Mouse (Mus musculus): Measurements from ENCODE around the gene Gng13. TPM values are rescaled to one million over a fixed set of nuclear protein-coding genes. Genes with fewer than 3 reads are reported as not detected.

Gng13 gene
- polyA plus RNA-seq, 1 experiment: 0.24 TPM

DNA sequence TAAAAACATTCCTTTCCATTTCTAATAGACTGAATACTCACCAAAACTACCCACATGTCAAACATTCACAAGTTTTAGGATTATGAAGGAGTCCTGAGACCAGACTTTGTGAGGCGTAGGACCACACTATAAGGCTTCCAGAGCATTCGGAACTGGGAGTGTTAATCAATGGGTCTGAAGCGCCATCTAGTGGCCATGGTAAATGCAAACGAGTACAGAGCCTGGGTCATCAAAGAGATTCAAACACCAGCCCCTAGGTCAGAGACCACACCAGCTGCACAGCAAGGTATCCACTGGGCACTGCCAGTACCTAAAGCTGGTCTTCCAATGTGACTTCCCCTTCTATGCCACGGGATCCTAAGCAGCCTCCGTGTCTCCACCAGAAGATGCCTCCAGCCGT is 18.5 kb upstream of the Gng13 start:
- TF ChIP-seq E2F4 (IDR thresholded peaks at IDR 0.05; ENCODE audit: insufficient read depth): no peak
- no peak overlapping the region for H3K4me2 ChIP-seq (ENCODE audit: low read depth)
- H3K4me3 ChIP-seq: no peak overlapping the region
- H3K79me2 ChIP-seq (ENCODE audit: control insufficient read depth, insufficient read depth): no peaks in the 10 kb centered on the region
- no peaks in the 10 kb centered on the region for H3K36me3 ChIP-seq (ENCODE audit: control insufficient read depth, insufficient read depth)
- H3ac ChIP-seq (ENCODE audit: control insufficient read depth, insufficient read length): no peak overlapping the region
- H3K27me3 ChIP-seq (ENCODE audit: control insufficient read depth, insufficient read depth, insufficient read length): peaks cover 28% of the 10 kb centered on the region

DNA sequence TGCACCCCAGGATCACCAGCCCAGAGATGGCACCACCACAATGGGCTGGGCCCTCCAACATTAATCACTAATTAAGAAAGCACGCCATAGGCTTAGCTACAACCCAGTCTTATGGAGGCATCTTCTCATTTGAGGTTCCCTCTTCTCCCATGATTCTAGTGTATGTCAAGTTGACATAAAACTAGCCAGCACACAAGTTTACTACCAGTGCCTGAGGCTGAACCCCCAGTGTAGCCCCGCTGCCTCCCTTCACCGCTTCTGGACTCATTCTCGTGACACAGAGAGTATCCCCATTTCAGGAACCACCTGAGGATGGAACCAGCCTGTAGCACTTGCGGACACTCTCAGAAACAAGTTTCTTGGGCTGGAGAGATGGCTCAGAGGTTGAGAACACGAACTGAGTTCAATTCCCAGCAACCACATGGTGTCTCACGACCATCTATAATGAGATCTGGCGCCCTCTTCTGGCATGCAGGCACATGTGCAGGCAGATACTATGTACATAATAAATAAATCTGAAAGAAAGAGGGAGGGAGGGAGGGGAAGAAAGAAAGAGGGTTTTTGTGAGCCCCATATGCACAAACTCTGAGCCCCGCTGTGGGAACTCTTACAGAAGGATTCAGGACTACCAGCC is 16.0 kb upstream of the Gng13 start:
- Histone ChIP-seq H3K36me3 (ENCODE audit: control insufficient read depth, insufficient read depth) (no peaks in the 10 kb centered on the region), H3K27me3 (ENCODE audit: control insufficient read depth, insufficient read depth, insufficient read length) (peaks cover 33% of the 10 kb centered on the region), H3K4me3 (no peak overlapping the region), H3ac (ENCODE audit: control insufficient read depth, insufficient read length) (no peak overlapping the region), H3K4me2 (ENCODE audit: low read depth) (no peak overlapping the region), H3K79me2 (ENCODE audit: control insufficient read depth, insufficient read depth) (no peaks in the 10 kb centered on the region)
- TF ChIP-seq MYOG (IDR thresholded peaks at IDR 0.05; ENCODE audit: control insufficient read depth in 1 of 3, insufficient read depth in 1 of 3, insufficient read length in 2 of 3, low read depth in 2 of 3): no peak
- TF ChIP-seq MAX (IDR thresholded peaks at IDR 0.05; ENCODE audit: low read depth): no peak
- TF ChIP-seq MYOD1 (IDR thresholded peaks at IDR 0.05; ENCODE audit: control insufficient read depth in 1 of 3, insufficient read length in 2 of 3, low read depth in 2 of 3): no peak
- TF ChIP-seq TCF3 (IDR thresholded peaks at IDR 0.05; ENCODE audit: insufficient read length, low read depth): no peak
- no peak for TF ChIP-seq POLR2A (IDR thresholded peaks at IDR 0.05; ENCODE audit: insufficient read length, low read depth)
- no peak for TF ChIP-seq USF1 (IDR thresholded peaks at IDR 0.05; ENCODE audit: low read depth)
- TF ChIP-seq TCF12 (IDR thresholded peaks at IDR 0.05; ENCODE audit: insufficient read depth, poor library complexity, severe bottlenecking): no peak

DNA sequence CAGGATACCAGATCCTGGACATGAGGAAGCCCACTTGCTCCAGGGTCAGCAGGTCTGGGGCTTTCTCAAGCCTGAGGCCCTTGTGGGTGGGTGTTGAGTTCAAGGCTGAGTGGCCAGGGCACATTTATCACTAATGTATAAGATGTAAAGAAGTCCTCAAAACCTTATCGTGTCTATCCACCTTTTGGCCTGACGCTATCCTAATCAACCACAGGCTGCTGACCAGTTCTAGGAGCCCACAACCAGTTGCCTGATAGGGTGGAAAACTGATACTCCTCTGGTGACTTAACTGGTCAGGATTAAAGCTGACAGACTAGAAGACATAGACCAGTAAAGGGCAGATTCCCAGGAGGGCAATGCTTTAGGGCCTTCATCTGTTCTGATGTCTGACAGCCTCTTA is 7.0 kb upstream of the Gng13 start:
- H3K36me3 ChIP-seq (ENCODE audit: control insufficient read depth, insufficient read depth): no peaks in the 10 kb centered on the region
- no peaks in the 10 kb centered on the region for H3K79me2 ChIP-seq (ENCODE audit: control insufficient read depth, insufficient read depth)
- TF ChIP-seq TCF12 (IDR thresholded peaks at IDR 0.05; ENCODE audit: insufficient read depth, poor library complexity, severe bottlenecking): no peak
- no peak for TF ChIP-seq MAX (IDR thresholded peaks at IDR 0.05; ENCODE audit: low read depth)
- H3K4me3 ChIP-seq: no peak overlapping the region
- H3K27me3 ChIP-seq (ENCODE audit: control insufficient read depth, insufficient read depth, insufficient read length): peaks cover 1% of the 10 kb centered on the region
- no peak overlapping the region for H3ac ChIP-seq (ENCODE audit: control insufficient read depth, insufficient read length)
- H3K4me2 ChIP-seq (ENCODE audit: low read depth): no peak overlapping the region

DNA sequence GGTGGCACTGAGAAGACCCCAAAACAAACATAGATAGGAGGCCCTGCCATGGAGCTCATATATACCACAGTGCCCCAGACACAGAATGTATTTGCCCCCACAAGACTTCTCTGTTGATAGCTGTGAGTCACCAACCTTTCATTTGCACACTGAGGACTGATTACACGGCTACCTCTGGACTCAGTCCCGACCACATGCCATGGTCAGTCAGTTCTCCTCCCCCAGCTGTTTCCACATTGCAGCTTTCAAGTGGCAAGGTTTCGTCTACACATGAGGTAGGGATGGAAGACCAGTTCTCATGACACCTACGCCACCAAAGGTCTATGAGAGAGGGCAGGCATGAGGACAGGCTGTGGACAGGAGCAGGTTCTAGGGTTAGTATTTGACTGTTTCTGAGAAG is 5.8 kb upstream of the Gng13 start:
- no peak overlapping the region for H3K4me2 ChIP-seq (ENCODE audit: low read depth)

DNA sequence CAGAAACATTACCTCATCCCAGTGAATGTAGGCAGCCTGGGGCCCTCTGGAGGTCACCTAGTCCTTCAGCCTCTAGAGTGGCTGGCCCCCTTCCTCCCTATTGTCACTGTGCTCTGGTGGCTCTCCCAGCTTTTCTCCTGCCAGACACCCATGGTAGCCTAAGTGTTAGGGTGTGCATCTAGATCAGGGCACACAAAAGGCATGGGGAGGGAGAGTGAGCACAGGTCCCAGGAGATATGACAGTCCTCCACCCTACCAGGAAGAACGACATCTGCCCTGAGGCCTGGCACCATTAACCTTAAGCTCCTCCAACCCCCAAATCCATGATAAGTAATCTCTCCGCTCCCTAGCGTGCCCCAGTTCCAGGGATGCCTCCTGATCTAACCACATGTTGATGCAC is 1.3 kb upstream of the Gng13 start:
- H3K27me3 ChIP-seq (ENCODE audit: control insufficient read depth, insufficient read depth, insufficient read length): peaks cover 29% of the 10 kb centered on the region
- H3K36me3 ChIP-seq (ENCODE audit: control insufficient read depth, insufficient read depth): no peaks in the 10 kb centered on the region
- no peak overlapping the region for H3ac ChIP-seq (ENCODE audit: control insufficient read depth, insufficient read length)
- no peak for TF ChIP-seq CEBPB (IDR thresholded peaks at IDR 0.05; ENCODE audit: insufficient read depth, poor library complexity, severe bottlenecking)
- TF ChIP-seq TCF3 (IDR thresholded peaks at IDR 0.05; ENCODE audit: insufficient read length, low read depth): no peak
- TF ChIP-seq MYOD1 (IDR thresholded peaks at IDR 0.05; ENCODE audit: control insufficient read depth in 1 of 3, insufficient read length in 2 of 3, low read depth in 2 of 3): no peak
- no peak for TF ChIP-seq POLR2A (IDR thresholded peaks at IDR 0.05; ENCODE audit: insufficient read length, low read depth)
- no peak for TF ChIP-seq MAX (IDR thresholded peaks at IDR 0.05; ENCODE audit: low read depth)
- TF ChIP-seq TCF12 (IDR thresholded peaks at IDR 0.05; ENCODE audit: insufficient read depth, poor library complexity, severe bottlenecking): no peak
- TF ChIP-seq MYOG (IDR thresholded peaks at IDR 0.05; ENCODE audit: control insufficient read depth in 1 of 3, insufficient read depth in 1 of 3, insufficient read length in 2 of 3, low read depth in 2 of 3): no peak
- no peak for TF ChIP-seq POLR2AphosphoS2 (IDR thresholded peaks at IDR 0.05; ENCODE audit: insufficient read length, low read depth)
- no peak for TF ChIP-seq USF1 (IDR thresholded peaks at IDR 0.05; ENCODE audit: low read depth)
- no peak for TF ChIP-seq E2F4 (IDR thresholded peaks at IDR 0.05; ENCODE audit: insufficient read depth)
- TF ChIP-seq SRF (IDR thresholded peaks at IDR 0.05; ENCODE audit: control insufficient read depth, insufficient read length, low read depth): no peak
- TF ChIP-seq REST (IDR thresholded peaks at IDR 0.05; ENCODE audit: insufficient read depth, insufficient read length): no peak
- H3K4me2 ChIP-seq (ENCODE audit: low read depth): no peak overlapping the region
- H3K4me3 ChIP-seq: no peak overlapping the region
- no peaks in the 10 kb centered on the region for H3K79me2 ChIP-seq (ENCODE audit: control insufficient read depth, insufficient read depth)

More for the DNA sequence above, 5.8 kb upstream of the Gng13 start:
- Histone ChIP-seq H3K79me2 (ENCODE audit: control insufficient read depth, insufficient read depth) (no peaks in the 10 kb centered on the region), H3K4me3 (no peak overlapping the region), H3K27me3 (ENCODE audit: control insufficient read depth, insufficient read depth, insufficient read length) (peaks cover 12% of the 10 kb centered on the region), H3K36me3 (ENCODE audit: control insufficient read depth, insufficient read depth) (no peaks in the 10 kb centered on the region), H3ac (ENCODE audit: control insufficient read depth, insufficient read length) (no peak overlapping the region)
- TF ChIP-seq MYOD1 (IDR thresholded peaks at IDR 0.05; ENCODE audit: control insufficient read depth in 1 of 3, insufficient read length in 2 of 3, low read depth in 2 of 3) (peak; percentile 49 to 88 (median 86)), MAX (IDR thresholded peaks at IDR 0.05; ENCODE audit: low read depth) (no peak), SRF (IDR thresholded peaks at IDR 0.05; ENCODE audit: control insufficient read depth, insufficient read length, low read depth) (no peak), POLR2AphosphoS2 (IDR thresholded peaks at IDR 0.05; ENCODE audit: insufficient read length, low read depth) (no peak), MYOG (IDR thresholded peaks at IDR 0.05; ENCODE audit: control insufficient read depth in 1 of 3, insufficient read depth in 1 of 3, insufficient read length in 2 of 3, low read depth in 2 of 3) (peak in 1 of 3 experiments; percentile 51), REST (IDR thresholded peaks at IDR 0.05; ENCODE audit: insufficient read depth, insufficient read length) (no peak), USF1 (IDR thresholded peaks at IDR 0.05; ENCODE audit: low read depth) (no peak)

Data from myocyte (in vitro differentiated cells).